Mouse (Mus musculus) telencephalon, adult 2 months (tissue): ENCODE measurements around the gene Syt13.

Experiments used
- DNase-seq: peaks from one replicate; pipeline ENCODE4 v3.0.0-alpha.2; 2011; ENCODE audit warnings: low read depth, low spot score

The Syt13 gene

DNA sequence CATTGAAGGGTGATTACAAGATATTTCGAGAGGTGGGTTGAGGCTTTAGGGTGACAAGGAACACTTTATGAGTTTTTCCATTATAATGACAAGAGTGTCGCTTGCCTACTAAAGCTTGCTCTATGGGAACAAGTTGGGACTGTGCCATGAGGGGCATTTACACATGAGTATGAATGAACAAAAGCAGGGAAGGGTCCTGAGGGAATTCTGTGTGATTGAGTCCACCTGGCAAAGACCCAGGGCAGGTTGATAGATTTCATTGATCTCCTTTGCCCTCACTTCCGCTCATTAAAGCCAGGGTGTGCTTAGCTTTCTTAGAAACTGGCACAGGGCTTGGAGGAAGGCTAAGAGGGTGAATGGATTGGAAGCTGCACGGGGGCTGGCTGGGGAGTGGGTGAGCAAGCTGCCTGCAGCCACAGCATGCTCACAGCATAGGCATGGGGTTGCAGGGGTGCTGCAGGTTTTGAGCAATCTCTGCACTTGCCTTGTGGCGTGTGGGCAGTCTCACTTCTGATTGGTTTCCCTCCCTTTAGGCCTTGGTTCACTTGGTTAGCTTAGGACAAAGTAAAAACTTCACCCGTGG lies 9.9 kb downstream of the Syt13 start:
- DNase-seq, result no peak

DNA sequence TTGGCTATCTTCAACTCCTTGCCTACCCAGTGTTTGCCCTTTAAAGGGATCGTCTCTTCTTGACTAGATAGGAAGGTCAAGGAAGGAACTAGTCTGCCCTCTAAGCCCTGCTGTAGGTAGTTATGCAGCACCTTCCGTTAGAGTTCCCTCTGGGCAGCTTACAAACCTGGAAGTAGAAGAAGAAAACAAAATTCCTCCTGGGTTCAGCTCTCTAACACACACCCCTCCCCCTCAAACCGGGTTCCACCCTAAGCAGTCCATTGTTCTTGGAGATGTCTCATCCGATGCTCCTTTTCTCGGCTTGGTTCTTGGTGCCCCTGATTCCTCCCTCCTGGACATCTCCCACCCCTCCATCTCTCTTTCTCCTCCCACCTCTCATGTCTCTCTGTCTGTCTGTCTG lies 14.8 kb downstream of the Syt13 start:
- no peak for DNase-seq

DNA sequence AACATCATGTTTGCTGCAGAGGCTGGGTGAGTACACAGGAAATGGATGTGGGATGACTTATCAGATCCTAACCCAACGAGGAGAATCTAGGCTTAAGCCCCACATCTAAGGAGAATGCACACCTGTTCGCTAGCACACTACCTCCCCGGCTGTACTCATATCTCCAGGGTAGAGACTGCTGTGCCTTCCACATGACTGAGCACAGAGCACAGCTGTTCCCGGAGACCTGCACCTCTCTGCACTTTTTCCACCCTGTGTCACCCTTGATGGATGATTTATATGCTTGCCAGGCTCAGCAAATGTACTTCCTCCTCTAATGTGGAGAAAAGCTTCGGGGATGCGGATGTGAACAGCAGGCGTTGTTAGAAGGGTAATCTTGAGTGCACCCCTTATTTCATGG lies 16.2 kb downstream of the Syt13 start:
- DNase-seq, result no peak

DNA sequence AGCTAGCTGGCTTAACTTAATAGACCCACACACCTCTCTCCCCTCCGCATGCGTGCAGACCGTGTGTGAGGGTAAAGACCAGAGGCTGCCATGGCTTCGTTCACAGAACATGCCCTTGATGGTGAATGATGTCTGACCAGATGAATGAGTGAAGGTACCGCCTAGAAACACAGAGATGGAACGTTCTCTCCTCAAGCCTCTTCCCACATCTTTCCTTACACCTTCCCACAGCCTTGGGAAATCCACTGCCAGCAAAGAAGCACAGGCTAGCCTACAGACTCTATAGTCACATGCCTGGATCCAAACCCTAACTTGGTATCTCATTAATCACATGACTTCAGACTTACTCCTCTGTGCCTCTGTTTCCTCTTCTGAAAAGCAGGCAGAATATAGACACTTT lies 18.5 kb downstream of the Syt13 start:
- no peak for DNase-seq

DNA sequence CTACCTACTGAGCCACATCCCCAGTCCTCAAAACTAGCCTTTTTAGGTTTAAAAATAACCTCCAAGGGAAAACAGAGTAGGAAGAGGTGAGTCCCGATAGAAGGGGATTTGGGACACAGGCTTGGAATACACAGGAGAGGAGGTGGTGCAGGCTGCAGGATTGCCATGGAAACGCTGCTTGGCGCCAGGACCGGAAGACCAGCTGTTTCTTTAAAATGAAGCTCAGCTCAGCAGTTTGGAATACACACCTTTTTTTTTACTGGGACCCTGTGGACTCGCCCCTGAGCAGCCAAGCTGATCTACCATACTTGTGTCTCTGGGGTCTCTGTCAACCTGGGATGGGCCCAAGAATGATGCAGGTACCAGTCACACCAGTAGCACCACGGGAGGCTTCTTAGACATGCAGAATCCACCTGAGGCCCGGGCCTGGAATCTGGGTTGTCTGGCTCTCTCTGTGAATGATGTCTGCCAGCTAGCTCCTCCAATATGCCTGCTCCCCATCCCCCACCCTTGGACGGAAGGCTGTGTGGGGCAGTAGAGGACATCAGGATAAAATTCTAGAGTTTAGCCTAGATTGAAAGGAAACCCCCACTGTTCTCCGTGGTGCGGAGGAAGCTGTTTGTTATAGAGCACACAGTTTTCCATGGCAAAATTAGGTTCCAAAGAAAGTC lies 19.5 kb downstream of the Syt13 start:
- peak; percentile 92 for DNase-seq

DNA sequence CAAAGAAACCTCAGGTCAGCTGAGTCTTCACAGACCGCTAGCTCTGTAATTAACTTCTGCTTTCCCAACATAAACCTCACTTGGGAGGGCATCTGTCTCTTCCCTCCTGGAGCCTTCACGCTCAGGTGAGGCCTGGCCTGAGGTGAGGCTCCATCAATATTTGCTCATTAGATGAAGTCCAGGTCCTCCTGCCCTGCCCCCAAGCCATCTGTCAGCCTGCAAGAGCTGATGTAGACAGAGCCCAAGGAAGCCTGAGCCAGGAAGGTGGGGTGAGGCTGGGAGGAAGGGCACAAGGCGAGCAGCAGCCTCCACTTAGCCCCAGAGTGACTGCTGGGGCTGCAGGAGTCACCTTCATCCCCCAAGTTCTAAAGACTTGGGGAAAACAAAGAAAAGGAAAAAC lies 20.6 kb downstream of the Syt13 start:
- DNase-seq, result no peak

DNA sequence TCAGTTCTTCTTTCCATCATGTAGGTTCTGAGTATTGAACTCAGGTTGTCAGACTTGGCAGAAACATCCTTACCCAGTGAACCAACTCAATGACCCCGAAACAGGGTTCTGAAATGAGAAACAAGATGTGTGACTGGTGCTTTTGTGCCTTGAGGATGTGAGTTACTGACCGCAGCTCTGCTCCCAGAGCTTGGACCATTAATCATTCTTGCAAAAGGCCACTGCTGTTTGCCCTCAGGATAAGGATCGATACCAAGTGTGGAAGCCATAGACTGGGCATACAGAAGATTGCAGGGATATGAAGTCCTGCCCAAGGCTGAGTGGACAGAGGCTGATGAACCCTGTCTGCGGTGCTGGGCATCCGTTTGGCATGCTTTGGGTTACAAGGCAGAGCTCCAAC lies 23.2 kb downstream of the Syt13 start:
- DNase-seq, result no peak

DNA sequence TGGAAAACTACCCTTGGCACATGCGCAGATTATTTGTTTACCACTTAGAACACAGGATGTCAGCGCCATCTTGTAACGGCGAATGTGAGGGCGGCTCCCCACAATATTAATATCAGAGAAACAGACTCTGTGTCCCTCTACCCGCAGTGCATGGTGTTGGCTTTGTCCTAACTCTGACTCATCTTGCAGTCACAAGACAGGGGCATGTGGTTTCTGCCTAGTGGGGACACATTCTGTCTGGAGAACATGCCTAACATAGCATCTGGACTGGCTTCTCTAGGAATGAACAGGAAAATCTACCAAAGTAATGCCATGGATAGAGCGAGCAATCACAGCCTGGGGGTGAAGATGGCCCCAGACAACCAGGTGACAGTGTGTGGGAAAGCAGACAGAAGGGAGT lies 23.9 kb downstream of the Syt13 start:
- DNase-seq, result no peak

DNA sequence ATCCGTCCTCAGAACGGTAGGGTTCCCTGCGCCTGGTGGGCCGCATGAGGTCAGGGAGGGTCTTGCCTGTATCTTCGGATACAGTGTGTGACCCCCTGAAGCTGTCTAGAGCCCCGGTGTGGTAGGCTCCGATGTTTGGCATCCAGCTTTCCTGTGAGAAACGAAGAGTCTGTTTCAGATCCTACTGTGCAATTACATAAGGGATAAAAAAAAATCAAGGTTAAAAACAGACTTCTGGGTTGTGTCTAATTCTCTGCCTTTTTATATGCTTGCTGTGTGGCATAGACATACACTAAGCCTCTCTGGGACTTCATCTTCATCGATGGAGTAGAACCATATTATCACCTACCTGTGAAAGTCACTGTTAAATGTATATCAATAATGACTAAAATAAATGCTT lies 26.1 kb downstream of the Syt13 start:
- no peak for DNase-seq

DNA sequence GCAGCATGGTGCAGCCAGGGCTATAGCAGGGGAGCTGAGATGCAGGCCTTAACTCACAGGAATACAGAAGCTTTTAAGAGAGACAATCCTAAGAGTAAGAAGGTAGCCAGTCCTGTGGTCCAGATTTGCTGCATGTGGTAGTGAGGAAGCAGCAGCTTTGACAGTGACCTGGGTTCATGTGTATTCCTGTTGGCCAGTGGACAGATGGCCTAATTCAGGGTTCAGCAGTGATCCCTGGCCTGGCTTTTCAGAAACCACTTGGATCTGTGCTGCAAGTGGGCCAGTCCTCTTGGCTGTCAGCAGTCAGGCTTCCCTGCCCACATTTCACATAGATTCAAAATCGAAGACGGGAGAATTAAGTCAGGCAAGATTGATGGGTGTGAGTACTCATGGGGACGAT lies 26.6 kb downstream of the Syt13 start:
- no peak for DNase-seq

DNA sequence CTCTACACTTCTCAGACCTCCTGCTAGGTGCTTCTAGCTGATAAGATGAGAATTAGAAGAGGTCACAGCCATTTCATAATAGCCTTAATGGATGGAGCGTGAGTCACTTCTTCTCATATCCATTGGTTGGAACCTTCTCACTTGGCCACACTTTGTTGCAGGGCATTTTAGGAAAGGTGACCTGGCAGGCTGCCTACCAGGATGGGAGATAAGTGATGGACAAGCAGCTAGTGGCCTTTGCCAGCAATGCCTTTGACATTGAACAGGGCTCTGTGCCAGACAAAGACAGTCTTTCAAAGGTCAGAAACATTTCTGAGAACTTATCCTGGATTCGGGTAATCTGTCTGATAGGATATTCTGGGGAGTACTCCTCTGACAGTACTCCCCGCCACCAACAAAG lies 28.5 kb downstream of the Syt13 start:
- no peak for DNase-seq

DNA sequence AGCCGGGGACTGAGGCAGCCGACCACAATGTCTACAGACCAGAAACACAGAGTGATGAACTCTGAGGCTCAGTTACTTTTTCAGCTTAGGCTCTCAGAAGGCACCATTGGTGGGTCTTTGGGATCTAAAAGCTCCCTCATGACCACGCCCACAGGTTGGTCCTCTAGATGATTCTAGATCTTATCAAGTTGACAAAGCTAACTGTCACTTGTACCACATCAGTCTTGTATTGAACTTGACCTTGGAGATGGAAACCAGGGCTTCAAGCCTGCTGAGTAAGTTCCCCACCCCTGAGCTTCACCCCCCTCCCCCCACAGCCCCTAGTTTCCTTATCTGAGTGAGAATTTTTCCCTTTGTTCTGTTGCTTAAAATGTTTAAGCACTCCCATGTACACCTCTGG lies 29.5 kb downstream of the Syt13 start:
- no peak for DNase-seq

DNA sequence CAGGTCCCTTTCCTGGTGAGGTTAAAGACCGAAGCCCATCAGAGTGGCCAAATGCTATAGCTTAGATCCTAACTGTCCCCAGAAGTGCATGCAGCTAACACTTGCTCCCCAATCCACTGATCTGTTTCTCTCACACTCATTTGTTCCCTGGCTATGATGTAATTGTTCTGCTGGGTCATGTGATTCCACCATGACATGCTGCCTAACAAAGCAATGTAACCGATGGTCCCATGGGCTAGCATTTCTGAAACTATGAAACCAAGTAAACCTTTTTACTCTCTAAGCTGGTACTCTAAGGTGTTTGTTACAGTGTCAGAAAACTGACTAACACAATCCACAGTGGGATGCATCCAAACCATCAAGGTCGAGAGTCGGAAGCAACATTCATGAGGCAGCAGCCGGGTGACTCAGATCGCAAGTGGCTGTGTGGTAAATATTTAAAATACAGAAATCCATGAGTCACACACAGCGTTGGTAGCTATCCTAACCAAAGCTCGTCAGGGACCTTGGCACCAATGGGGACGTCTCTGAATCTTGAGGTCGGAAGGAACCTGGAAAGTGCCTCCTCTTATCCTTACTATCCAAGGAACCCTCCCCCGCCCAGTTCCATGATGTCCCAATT lies 30.3 kb downstream of the Syt13 start:
- DNase-seq, result no peak

DNA sequence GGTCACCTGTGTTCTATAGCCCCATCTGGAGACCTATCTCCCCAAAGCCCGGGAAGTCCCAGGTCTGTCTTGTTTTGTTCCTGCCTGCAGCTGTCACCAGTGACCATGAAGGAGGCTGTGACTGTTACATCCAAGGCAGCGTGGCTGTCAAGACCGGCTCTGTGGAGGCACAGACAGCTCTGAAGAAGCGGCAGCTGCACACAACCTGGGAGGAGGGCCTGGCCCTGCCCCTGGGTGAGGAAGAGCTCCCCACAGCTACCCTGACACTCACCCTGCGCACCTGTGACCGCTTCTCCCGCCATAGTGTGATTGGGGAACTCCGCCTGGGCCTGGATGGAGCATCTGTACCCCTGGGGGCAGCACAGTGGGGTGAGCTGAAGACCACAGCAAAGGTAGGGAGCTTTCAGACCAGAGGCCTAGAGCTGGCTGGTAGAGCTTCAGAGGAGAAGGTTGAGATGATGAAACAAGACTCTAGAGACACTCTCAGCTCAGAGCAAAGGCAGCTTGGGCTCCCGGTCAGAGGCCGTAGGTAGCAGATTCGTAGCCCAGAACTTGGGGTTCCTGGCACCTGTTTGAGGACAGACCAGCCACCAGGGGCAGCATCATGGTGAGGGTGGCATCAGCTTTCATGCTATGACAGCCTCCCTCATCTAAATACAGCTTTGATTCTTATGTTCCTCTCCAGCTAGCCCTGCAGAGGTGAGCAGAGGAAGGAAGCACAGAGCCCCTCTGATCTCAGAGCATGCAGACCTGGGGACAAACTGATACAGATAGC lies 31.1 kb downstream of the Syt13 start:
- no peak for DNase-seq

DNA sequence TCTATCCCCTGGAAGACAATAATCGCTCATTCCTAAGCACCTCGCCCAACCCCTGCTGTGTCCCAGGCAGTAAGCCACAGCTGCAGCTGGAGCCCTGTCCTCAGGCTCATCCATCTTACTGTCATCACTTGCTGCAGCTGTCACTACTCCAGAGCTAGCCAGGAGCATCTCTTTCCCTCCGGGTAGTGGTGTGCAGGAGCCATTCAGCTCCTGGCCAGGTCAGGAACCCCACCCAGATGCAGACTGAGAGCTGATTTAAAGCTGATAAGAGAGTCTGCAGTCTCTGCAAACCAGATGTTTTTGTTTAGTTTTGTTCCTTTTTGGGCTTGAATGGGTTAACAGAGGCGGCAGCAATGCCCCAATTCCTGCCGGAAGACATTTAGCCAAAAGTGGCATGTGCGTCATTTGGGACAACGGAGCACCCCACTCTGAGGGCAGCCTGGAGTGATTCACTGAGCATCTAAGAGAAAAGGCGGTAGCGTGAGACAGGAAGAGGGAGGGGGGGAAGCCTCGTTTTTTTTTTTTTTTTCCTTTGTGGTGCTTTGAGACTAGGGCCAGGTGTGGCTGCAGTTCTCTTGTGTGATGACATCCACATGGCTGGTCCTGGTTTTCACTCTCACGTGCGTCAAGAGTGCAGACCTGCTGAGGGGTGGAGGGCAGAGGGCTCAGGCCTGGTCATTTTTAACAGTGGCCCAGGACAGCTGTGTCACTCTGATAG lies 33.2 kb downstream of the Syt13 start:
- DNase-seq, result peak; percentile 72

DNA sequence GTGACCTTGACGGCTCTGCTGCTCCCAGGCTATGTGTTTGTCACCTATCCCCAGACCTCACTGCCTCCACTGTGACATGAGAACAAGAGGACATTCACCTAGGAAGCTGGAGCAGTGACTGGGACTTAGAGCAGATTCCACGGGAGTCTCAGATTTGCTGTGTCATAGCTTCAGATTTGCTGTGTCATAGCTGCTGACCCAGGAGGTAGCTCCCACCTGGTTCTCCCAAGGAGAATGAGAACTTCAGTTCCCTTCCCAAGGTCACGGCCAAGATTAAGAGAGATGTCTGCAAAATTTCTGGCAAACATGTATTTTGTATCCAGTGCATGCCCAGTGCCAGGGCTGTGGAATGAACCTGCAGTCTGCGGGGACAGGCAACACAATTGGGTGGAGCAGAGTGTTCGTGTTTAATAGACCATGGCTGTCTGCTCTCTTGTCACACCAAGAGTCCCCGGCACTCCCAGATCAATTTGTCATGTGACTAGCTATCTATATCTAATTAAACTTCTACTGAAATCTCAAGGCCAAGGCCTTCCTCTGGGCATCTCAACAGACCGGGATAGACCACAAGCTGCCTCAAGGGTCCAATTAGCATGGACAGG lies 33.9 kb downstream of the Syt13 start:
- no peak for DNase-seq

DNA sequence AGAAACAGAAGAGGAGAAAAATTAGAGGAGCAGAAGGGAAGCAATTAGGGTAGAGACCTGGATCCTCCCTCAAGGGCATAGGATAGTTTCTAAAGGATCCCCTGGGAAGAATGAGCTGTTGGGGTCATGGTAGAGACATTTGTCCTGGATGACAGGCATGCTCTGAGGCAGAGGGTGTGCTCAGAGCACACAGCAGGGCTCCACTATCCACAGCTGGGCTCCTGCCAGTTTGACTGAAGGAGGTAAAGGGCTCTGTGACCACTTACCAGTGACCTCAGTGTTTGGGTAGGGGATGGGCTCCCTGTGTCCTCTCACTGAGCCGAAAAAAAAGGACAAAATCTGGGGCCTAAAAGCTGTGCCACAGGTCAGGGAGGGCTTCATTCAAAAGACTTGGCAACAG lies 34.6 kb downstream of the Syt13 start:
- no peak for DNase-seq

DNA sequence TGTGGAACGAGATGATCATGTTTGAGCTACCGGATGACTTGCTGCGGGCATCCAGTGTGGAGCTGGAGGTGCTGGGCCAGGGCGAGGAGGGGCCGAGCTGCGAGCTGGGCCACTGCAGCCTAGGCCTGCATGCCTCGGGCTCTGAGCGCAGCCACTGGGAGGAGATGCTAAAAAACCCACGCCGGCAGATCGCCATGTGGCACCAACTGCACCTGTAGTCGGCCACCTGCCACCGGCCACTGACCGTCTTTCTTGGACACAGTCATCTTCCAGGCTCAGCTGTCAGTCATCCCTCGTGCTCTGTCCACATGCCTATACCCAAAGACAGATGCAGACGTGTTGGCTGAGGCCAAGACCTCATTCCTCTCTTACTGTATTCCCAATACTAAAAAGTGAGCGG lies 38.6 kb downstream of the Syt13 start:
- DNase-seq, result no peak

DNA sequence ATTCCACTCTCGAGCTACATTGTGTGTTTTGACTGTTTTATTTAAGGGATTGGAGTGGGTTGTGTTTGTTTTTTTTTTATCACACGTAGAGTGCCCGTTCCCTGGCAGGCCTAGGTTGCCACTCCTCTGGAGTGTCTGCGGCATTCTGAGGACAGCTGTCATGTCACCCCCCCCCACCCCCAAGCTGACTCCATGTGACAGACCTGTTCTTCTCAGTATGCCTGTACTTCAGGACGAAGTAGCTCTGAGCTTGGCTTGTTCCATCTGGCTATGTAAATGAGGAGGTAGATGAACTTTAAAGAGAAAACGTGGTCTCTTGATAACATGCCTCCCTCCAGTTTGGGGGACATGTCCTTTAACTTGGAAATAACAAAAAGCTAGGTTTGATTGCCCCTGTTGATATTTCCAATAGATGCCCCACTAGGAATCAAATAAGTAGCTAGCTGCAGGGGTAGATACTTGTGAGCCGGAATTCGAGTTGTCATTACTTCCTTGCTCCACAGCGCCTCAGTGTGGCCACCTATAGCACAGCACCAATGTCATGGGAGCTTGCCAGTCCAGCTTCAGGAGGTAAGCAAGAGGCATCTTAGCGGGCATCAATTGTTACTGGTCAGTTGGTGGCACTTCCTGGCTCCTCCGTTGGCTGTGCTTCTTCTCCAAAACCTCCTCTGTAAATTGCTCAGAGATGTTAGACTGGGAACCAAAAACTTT lies 39.7 kb downstream of the Syt13 start:
- no peak for DNase-seq

DNA sequence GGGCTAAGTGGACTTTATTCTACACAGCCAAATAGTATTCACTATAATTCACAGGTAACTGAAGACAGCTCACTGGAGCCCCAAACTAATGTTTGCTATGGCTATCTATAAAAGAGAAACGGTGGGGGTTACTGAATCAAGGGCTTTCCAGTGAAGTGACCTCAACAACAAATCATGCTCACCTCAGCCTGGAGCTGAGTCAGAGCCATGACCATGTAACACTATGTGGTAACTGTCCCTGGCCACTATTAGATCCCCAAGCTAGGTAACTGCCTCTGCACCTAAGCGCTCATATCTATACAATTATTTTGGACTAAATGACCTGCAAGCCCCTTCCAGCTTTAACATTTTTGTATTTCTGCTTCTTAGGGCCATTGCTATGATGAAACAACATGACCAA lies 42.0 kb downstream of the Syt13 start:
- DNase-seq, result no peak

DNA sequence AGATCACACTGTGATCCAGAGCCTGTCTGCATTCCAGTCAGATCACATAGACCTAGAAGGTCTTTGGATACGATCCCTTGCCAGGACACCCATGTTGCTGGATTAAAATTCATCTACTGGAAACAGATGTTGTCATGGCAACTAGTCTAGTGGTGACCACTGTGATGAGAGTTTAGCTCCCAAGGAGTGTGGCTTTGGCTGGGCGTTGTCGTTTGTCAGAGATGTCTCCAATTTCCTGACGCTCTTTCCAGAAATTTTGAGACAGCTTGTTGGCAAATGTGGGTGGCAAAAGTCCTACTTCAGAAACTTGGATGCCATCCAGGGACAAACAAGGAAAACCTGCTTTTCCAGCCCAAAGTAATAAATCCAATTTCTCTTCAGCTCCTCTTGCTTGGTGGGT lies 43.7 kb downstream of the Syt13 start:
- no peak for DNase-seq
